Mouse (Mus musculus) testis, postnatal 10 days (tissue): ENCODE data around the gene Bmp8a.
A peak's percentile ranks its signal among the peaks of the same experiment; 100 is the strongest.
"Not testable (repeated sequence)": the region's sequence is repeated elsewhere in the genome, so short reads cannot be mapped to it uniquely, and the experiment has no call there.

Source experiments
- DNase-seq: peaks from one replicate; pipeline ENCODE4 v3.0.0; 2021; ENCODE audit warnings: low spot score

Gene Bmp8a

DNA sequence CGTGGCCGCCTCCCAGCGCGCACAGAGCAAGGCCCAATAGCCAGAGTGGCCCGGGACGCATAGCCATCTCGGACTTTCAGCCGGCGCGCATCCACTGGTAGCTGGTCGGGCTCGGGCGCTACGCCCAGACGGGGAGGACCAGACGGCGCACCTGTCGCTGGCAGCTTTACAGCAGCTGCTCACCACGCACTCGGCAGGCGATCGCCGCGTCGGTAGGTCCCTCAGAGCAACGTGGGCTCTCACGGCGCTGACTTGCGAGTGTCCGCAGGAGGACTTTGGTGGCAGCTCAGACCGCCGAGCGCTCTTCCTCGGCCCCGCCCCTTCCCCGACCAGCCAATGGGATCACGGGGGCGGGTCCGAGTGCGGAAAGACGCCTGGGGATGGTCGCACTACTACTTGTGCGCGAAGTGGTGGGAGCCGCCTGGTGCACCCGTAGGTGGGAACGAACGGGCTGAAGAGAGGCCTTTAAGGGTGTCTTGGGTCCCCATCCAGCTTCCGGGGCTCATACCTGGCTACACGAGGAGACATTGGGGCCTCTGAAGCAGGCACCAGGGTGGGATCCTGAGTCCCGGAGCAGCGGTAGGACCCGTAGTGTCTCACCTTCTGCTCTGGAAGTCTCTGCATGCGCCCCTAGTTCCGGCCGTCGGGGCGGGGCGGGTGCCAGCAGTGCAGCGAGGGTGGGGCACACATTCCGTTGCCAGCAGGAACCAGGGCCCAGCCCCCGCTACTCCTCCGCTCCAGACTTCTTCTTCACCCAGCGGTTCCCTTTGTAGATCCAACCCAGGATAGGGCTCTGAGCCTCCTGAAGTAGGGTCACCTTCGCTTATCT, at the start of gene Bmp8a:
TSS of gene Bmp8a (minus strand) at position 611 of the 829 bp plus-strand sequence.
- peak; percentile 86 for DNase-seq

DNA sequence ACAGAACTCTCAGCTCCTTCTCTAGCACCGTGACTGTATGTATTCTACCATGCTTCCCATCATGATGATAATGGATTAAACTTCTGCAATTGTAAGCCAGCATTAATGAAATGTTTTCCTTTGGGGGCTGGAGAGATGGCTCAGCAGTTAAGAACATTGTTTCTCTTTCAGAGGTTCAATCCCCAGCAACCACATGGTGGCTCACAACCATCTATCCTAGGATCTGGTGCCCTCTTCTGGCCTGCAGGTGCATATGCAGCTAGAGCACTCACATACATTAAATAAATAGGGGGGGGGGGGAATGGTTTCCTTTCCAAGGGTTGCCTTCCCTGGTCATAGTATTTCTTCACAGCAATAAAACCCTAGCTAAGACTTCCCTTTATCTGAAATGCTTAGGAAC, 49.1 kb upstream of the Bmp8a start:
- no peak for DNase-seq

DNA sequence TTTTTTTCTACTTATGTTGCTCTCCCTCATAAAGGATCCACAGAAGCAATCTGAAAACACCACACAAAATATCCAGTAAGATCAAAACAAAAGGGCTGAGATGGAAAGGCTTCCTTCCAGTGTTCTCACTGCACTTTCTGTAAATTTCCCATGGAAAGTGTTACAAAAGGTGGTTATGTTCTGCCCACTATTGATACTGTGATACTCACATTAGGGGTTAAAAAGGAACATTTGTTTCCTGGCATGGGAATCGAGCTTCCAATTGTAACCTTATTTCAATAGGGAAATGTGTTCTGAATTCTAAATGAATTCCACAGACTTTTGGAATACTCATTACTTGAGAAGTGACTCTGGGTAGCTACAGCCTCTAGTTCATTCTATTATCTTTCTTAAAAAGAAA, 42.0 kb upstream of the Bmp8a start:
- no peak for DNase-seq

DNA sequence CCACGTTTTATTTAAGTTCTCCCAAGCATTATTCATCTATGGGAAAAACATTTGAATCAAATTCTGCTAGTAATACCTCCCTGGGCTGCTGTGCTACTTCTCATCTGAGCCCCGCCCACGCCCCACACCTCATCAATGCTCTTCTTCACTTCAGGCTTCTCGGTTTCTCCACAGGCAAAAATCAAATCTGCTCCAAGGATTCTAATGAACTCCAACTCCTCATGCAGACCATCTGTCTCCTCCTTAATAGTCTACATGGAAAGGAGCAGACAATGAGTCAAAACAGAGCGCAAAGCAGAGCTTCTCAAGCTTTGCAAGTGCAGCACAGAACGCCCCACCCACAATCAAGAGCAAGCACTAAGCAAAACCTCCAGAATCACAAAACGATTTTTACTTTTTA, 40.1 kb upstream of the Bmp8a start:
- no peak for DNase-seq

DNA sequence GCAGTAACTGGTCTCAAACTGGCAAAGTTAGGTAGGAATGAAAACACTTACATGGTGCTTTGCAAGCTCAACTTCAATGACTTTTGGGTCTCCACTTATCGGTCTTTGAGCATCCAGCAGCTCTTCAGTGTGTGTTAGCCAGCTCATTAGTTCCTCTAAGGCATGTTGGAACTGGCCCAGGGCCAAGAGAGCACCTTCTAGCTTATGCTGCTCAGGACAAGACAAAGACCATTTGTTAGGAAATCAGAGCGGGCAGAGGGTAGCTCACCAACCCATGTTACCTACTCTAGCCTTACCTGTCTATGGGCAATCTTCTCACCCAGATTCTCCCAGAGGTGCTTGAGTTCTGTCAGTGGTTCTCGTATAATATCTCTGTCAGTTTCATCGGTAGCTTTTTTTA, 39.0 kb upstream of the Bmp8a start:
- DNase-seq = peak; percentile 50

DNA sequence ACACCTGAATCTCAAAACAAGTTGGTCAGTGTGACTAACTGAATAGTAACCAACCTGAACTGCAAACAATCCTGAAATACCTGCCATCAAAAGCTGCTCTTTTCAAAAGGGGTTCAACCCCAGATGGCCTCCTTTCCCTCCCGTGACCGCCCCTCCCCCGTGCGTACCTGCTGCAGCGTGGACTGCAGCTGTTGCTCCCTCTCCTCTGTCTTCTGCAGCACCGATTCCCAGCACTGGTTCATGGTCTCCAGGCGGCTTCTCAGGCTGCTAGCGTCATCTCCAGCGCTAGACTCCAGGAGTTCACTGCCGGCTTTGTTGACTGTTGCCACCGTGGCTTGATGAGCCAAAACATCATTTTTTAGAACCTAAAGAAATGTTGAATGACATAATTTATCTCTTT, 38.5 kb upstream of the Bmp8a start:
- DNase-seq = no peak

DNA sequence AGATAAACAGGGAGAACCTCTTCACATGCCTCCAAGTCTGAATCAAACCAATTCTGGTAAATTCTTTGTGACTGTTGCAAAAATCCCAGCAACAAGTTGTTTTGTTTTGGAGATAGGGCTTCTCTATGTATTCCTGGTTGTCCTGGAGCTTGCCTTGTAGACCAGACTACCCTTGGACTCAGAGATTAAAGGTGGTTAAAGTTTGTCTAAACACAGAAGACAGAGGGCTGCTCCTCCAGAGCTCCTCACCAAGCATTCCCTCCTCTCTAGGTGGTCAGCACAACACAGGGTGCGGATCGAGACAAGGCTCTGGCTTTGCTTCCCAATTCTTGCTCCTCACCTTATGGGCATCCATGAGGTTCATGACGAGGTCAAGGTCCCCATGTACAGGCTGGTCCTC, 33.0 kb upstream of the Bmp8a start:
- DNase-seq = no peak

DNA sequence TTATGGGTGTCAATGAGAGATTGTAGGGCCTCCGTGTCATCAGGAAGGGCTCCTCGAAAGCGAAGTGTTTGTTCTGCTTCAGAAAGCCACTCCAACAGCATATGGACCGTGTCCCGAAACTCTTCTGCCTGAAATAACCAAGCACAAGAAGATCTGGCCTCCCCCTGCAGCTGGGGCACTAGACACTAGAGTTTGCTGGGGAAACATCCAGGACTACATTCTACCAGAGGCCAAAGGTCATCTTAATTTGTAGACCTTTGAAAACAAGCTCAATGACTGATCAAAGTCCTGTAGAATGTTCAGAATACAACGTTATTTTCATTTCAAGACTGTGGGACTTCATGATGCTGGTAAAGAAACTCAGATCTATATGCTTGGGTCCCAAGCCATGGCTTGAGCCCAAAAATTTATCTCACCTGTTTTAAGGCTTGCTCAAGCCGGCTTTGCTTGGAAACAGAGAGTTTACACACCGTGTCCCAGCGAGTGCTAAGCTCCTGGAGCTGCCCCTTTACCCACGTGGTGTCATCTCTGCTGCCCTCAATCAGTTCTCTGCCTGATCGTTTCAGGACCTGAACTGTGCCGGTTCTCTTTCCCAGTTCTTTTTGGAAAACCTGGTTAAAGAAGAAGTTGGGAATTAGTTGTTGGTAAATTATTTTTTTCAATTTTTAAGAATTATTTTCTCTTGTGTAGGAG, 31.4 kb upstream of the Bmp8a start:
- DNase-seq = no peak

DNA sequence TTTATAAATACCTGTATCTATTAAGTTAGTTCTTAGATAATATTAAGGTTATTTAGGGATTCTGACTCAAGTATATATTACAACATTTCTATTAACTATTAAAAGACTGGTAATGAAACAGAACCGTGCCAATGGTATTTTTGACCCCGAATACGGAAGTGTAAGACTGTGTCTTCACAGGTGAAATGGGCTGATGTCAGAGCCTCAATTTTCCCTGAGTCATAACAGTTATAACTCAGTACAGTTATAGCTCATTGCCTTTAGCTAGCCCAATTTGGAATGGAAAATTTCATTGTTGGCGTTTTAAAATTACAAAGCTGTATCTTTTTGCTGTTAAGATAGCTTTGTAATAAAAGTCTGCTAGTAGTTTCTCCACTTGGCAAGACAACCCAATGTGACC, 20.5 kb upstream of the Bmp8a start:
- no peak for DNase-seq

DNA sequence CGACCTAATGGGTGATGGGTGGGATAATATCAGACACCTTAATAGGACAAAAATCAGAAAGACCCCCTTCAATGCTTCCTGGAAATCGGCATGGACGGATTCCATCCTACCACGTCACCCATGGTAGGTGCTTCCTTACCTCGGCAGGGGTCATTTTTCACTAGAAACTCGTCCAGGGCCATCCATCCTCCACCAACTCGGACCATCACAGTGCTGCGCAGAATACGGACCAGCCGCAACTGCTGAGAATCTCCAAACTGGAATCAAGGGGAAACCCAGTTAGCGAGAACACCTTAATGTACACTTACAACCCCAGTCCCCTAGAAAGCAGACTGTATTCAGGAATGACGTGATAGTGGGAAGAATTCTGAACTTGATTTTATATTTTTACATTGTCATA, 17.7 kb upstream of the Bmp8a start:
- DNase-seq = no peak

DNA sequence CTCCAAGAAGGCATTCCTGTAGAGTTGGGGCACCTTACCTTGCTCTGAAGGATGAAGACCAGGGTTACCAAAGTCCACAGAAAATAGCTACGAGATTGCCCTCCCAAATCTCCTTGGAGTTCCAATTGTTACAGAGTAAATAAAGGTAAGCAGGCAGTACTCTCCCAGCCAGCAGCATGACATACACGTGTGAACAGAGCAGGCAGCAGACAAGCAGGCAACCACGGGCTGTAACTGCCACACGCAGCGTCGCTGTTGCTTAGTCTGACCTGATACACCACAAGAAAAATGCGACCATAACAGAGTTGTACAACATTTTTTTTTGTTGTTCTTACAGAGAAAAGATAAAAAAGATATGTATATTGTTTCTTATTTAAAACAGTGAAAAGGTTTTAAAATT, 15.6 kb upstream of the Bmp8a start:
- DNase-seq = no peak

DNA sequence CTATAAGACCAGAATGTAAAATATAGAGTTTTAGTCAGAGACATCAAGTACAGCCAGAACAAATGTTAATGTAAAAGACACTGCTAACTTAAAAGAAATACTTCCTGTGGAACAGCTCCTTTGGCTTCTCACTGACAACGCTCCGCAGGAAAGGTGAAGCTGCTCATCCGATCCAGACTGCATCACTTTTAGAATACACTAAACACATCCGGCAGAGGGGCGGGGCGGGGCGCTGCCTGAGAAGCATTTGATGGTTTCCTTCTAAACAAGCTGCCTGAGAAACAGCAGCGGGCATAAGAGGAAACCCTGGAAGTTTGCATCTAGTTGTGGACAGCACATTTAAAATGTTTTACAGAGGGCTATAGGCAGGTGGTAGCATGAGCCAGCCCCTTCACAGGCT, 12.9 kb upstream of the Bmp8a start:
- DNase-seq = peak; percentile 27

DNA sequence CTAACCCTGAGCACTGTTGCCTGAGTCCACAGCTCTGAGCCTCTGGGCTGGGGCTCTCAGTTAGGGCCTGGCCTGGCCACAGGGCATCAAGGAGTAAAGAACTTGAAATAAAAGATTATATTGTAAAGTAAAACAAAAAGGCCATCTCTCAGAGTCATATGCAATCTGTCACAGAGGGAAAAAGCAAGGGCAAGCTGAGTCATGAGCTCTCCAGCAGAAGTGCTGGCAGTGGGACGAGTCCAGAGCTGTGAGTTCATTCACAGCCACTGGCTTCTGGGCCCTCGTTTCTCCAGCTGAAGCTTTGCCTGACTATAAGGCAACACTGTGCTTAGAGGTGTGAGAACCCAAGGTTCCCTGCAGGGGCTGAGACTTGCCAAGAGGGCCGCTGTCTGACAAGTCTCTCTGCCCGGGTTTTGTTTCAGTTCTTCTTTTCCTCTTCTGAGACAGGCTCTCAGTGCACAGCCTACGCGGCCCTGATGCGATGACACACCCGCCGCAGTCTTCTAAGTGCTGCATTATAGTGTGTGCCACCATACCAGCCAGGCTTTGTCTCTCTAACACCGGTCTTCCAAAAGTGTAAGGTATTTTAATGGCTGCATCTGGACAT, 10.3 kb upstream of the Bmp8a start:
- DNase-seq = no peak

DNA sequence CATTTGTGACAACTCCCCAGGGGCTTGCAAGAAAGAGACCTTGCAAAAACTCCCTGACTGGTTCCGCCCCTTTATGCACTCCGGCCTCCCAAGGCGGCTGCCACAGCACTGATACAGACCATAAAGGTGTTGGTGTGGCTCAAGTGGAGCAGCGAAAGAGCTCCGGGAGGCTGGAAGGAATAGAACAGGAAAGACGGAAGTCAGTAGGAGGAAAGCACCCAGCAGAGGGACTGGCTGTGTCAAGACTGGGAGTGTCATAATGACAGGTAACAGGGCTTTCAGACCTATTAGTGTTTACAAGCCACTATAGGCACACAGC, 378 bp upstream of the Bmp8a start:
- no peak for DNase-seq

DNA sequence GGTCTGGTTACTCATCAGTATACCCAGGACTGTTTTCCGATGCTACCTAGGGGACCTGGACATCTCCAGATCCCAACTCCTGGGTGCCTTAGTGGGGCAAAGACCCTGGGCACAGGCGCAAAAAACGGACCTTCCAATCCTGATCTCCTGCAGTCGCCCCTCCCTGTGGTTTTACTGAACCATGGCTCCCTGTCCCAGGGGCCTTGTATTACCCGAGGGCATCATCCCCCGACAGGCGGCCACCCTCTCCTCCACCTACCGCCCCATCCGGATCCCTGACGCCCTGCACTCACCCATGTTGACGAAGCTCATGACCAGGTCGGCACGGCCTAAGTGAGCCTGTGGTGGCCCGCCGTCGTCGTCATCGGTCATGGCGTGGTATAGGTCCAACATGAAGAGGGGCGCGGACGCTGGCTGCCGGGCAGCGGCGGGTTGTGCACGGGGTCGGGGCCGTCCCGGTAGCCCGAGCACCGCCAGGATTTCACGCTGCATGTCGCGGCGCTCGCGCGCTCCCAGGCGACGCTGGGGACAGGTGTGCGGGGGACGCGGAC, 886 bp downstream of the Bmp8a start:
- peak; percentile 47 for DNase-seq

DNA sequence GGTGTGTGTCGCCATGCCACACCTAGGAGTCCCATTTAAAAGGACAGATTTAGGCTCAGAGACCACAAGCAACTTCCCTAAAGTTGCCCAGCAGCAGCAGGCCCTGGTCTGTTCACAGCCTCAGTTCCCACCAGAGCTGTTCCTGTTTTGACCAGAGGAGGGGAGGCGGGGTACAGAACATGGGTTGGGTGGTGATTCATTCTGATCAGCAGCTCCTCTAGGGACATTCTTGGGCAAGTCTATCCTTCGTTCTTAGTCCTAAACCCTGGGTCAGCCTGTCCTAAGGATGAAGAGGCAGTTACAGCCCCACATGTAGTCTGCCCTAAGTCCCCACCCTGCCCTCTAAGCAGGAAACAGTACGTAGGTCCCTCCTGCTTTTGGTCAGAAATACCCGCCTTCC, 2.8 kb downstream of the Bmp8a start:
- DNase-seq = no peak

DNA sequence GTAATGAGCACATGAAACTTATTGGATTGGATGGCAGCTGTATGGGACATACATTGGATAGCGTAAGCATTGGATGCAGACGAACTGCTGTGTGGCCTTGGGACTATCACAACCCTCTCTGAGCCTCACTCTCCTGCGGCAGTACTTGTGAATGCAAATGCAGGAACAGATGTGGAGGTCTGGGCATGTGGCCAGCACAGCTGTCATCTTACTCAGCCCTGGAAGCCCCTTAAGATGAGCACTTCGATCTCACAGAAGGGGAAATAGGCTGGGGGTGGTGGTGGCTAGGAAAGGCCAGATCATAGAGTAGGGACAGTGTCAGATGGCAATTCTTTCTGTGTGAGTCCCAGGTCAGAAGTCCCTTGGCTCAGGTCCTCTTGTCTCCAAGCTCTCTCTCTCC, 5.4 kb downstream of the Bmp8a start:
- DNase-seq = no peak

DNA sequence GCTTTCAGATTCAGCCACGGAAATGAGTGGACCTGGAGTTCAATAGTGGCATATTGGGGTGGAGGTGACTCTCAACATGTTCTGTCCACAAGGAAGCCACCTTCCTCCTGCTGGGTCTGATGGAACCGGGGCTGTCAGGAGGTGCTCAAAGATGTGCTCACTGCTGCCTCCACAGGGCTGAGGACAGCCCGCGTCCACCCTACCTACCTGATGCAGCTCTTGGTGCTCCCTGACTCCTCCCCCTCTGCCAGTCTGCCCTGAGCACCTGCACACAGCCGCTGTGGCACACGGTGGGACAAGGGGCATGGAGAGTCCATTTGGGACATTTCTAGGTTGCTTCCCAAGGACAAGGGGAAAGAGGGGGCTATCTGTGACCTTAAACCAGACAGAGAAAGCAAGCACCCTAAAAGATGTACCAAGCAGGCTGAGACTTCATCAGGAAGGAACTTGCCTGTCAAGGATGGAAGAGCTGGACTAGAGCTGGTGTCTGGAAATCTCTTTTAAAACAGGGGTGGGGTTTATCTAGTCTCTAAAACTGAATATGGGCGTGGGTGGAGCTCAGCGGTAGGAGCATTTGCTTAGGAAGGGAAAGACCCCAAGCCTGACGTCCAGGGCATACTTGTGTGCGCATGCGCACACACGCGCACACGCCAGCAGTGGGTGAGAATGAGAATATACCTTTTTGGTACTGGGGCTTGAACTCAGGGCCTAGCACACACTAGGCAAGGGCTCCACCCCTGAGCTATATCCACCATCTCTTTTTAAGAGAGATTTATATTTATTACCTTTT, 7.1 kb downstream of the Bmp8a start:
- no peak for DNase-seq

DNA sequence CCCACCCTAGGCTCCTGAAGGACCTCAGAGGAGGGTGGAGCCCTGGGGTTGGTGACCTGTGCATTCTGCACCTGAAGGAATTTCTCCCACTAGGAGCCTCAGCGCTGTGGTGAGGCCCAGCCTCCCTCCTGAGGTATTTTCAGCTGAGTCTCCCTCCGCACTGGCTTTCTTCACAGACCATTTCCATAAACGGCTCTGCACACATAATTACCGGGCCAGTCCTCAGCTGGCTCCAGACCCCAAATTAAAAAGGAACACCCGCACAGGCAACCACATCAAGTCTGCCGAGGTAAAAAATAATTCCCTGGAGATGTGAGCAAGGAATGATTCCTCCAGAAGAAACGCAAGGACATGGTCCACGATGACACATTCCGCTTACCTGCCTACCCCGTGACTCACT, 7.8 kb downstream of the Bmp8a start:
- not testable (repeated sequence) for DNase-seq

DNA sequence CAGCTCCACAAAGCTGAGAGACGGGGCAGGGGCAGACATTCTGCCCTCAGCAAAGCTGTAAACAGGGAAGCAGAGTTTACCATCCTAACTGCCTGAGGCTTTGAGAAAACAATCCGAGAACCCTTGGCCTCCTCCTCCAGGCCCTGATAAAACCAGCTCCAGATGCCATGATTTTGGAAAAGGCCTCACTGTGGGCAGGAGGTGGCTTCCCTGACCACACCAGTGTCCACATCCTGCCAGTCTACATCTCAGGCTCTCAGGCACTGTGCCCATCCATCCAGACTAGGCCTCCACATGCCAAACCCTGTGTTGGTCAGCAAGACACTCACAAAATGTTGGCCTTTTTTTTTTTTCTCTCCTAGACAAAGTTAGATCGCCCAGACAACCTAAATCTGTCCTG, 8.9 kb downstream of the Bmp8a start:
- DNase-seq = no peak

DNA sequence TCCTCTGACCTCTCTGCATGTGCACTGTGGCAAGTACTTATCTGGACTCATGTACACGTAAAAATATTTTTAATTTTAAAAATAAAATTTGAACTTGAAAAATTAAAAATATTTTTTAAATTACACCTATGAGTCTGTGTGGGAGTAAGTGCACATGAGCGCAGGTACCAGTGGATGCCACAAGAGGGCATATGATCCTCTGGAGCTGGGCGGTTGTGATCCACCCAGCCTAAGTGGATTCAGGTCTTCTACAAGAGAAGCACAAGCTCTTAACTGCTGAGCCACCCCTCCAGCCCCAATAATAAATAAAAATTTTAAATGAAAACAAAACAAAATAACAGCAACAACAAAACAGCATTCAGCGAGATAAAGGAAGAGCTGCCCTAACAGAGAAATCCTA, 9.9 kb downstream of the Bmp8a start:
- DNase-seq = no peak

DNA sequence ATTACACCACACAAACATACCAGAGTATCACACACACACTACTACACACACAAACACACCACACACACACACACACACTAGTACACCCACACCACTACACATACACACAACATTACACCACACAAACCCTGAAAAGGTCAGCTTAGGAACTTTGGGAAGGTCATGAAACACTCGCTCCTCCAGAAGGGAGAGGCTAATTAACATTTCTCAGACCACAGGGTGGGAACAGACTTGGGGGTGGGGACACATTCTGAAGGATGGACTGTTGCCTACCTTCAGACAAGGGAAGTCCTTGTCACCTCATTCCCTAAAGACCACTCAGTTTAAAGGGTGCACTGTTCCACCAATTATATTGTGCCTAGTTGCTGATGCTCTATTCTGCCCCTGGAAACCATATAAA, 11.1 kb downstream of the Bmp8a start:
- DNase-seq = not testable (repeated sequence)
